Mouse (Mus musculus) central nervous system, embryonic 14 days (tissue): Measurements from ENCODE around the gene Adam30. TPM values are rescaled to one million over a fixed set of nuclear protein-coding genes. Genes with fewer than 3 reads are reported as not detected.

Experiments
- polyA plus RNA-seq: library from polyadenylated mRNA; depleted of rRNA; stranded (reverse); fragments of >200 nt; gene quantifications from 2 replicates; pipeline ENCODE4 v1.2.3, GENCODE M21; 2012; rRNA removed

The Adam30 gene
- polyA plus RNA-seq: 0.04 TPM in 1 of 2 replicates, not detected in the other

DNA sequence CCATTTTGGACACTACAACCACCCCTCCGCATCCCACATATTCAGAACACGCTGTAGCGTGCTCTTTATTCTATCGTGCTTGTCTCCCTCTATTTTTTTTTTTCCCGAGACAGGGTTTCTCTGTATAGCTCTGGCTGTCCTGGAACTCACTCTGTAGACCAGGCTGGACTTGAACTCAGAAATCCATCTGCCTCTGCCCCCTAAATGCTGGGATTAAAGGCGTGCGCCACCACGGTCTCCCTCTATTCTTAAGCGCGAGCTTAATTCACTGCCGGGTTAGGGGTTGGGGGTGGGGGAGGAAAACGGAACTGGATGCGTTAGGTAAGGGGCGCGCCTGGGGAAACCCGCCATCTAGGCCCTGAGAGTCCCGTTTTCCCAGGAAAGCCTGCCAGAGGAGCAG, at the start of gene Adam30:
TSS of gene Adam30 (plus strand) at position 301 of the 400 bp plus-strand sequence.

Other genes starting within 250 kb of the Adam30 start
- 17.6 and 19.4 TPM in 2 replicates for gene Notch2, start 147.1 kb upstream of the Adam30 start, polyA plus RNA-seq
- gene Reg4, start 61.5 kb downstream of the Adam30 start, polyA plus RNA-seq: not detected in 2 replicates
- gene Hmgcs2, start 119.8 kb downstream of the Adam30 start, polyA plus RNA-seq: 5.8 and 8.6 TPM in 2 replicates
- 119 and 126 TPM in 2 replicates for gene Phgdh, start 179.4 kb downstream of the Adam30 start, polyA plus RNA-seq
- 17.1 and 17.6 TPM in 2 replicates for gene Zfp697, start 221.8 kb downstream of the Adam30 start, polyA plus RNA-seq